Mouse (Mus musculus): ENCODE results near the gene Wipf3. TPM values are rescaled to one million over a fixed set of nuclear protein-coding genes. Genes with fewer than 3 reads are reported as not detected.

Wipf3 gene
- polyA plus RNA-seq, 1 experiment from 2014 or later, result 4.4 TPM

DNA sequence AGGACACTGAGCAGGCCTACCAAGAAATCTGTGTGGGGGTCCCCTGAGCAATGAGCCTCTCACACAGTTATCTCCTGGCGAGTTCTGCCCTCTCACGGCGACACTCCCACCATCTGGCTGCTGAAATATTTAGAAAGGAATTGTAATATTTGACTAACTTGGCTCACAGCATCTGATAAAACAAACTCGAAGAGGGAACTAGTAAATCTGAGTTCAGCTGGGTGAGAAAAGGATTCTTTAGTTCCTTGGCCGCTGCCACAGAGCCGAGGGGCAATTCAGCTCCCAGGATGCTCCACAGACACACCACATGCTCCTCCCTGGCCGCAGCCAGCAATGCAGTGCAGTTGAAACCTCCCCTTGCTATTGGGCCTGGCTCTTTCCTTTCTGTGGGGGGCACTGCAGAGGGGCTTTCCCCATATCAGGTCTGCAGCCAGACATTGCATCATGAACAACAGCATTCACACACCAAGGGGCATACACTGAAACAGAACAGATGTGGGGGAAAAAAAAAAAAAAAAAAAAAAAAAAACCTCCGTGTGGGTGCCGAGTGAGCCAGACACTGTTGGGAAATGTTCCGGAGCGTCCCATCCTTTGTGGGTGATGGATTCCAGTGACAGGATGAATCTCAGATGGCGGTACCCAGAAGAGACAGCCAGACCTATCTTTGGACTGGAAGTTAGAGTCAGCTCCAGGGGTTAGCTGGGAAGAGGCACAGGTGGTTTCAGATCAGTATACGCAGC, 3.6 kb downstream of the Wipf3 start:
- Histone ChIP-seq H3K27ac (replicated peaks) (peak overlapping the region; percentile 43), H3K36me3 (no peaks in the 10 kb centered on the region), H3K27me3 (replicated peaks) (peaks cover 19% of the 10 kb centered on the region), H3K4me1 (peaks cover 66% of the 10 kb centered on the region), H3K9ac (peak overlapping the region; percentile 48; the same call in 1 of the 2 replicates), H3K4me2 (peak overlapping the region; percentile 82), H3K9me3 (no peaks in the 10 kb centered on the region), H3K4me3 (peak overlapping the region; percentile 4; the same call in 1 of the 2 replicates)
- 33% methylated on average over 13 of the region's 13 CpGs for WGBS
- ATAC-seq (ENCODE audit: extremely low read depth, insufficient number of reproducible peaks, low FRiP score, low TSS enrichment), result no peak

DNA sequence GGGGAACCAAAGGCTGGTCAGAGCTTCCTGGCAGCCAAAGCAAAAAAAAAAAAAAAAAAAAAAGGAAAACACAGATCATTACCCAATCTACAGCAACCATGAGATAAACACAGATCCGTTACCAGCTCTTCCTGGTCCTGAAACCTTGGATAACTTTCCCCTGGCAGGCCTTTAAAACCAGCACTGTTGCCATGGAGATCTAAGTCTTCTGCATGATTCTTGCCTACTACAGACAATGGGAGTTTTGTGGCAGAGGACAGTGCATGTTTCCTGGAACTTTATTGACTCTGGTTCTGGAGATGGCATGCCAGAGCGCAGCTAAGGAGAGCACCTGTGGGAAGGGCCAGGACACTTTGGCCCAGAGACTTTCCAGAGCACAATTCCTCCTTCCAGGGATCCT, 4.8 kb downstream of the Wipf3 start:
- 69% methylated on average over 2 of the region's 2 CpGs for WGBS
- peaks cover 7% of the 10 kb centered on the region; the same call in 1 of the 2 replicates for H3K27me3 ChIP-seq (replicated peaks)
- H3K9ac ChIP-seq, result no peak overlapping the region
- no peak overlapping the region for H3K4me2 ChIP-seq
- H3K9me3 ChIP-seq, result no peaks in the 10 kb centered on the region
- no peak overlapping the region for H3K27ac ChIP-seq (replicated peaks)
- ATAC-seq (ENCODE audit: extremely low read depth, insufficient number of reproducible peaks, low FRiP score, low TSS enrichment), result no peak
- no peaks in the 10 kb centered on the region for H3K36me3 ChIP-seq
- no peak overlapping the region for H3K4me3 ChIP-seq
- H3K4me1 ChIP-seq, result peaks cover 63% of the 10 kb centered on the region

GRCm38 (mm10) chr6:54435663-54436062, 6.3 kb downstream of the Wipf3 start:
- Histone ChIP-seq H3K4me2 (no peak overlapping the region), H3K27ac (replicated peaks) (peak overlapping the region; percentile 43; the same call in 1 of the 2 replicates), H3K27me3 (replicated peaks) (no peaks in the 10 kb centered on the region; the same call in 1 of the 2 replicates), H3K9me3 (no peaks in the 10 kb centered on the region), H3K4me1 (peaks cover 55% of the 10 kb centered on the region), H3K9ac (no peak overlapping the region), H3K36me3 (no peaks in the 10 kb centered on the region), H3K4me3 (no peak overlapping the region)
- 43% methylated on average over 7 of the region's 7 CpGs for WGBS
- ATAC-seq (ENCODE audit: extremely low read depth, insufficient number of reproducible peaks, low FRiP score, low TSS enrichment), result no peak

DNA sequence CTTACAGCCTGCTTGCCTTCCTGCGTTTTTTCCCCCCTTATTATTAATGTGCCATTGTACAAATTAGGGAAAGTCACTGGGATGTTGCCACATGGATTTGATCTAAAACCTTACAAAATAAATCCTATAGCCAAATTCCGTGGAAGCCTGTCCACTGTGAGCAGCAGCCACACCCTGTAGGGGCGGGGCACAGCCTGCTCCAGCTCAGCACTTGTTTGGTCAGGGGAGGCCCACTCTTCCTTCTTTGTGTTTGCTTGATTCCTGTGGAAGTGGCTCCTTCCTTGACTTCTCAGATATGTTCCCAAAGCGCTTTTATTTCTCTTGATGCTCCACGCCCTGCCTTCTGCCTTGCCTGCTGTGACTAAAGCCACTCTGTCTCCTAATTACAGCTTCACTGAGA, 6.9 kb downstream of the Wipf3 start:
- no peak overlapping the region for H3K4me2 ChIP-seq
- 0 out of 2 replicates have a peak overlapping the region, but pooled peaks have one; percentile 43 for H3K27ac ChIP-seq (replicated peaks)
- ATAC-seq (ENCODE audit: extremely low read depth, insufficient number of reproducible peaks, low FRiP score, low TSS enrichment), result no peak
- no peaks in the 10 kb centered on the region for H3K9me3 ChIP-seq
- peaks cover 49% of the 10 kb centered on the region for H3K4me1 ChIP-seq
- no peak overlapping the region for H3K9ac ChIP-seq
- no peaks in the 10 kb centered on the region; the same call in 1 of the 2 replicates for H3K27me3 ChIP-seq (replicated peaks)
- 66% methylated on average over 5 of the region's 5 CpGs for WGBS
- no peaks in the 10 kb centered on the region for H3K36me3 ChIP-seq
- H3K4me3 ChIP-seq, result no peak overlapping the region

DNA sequence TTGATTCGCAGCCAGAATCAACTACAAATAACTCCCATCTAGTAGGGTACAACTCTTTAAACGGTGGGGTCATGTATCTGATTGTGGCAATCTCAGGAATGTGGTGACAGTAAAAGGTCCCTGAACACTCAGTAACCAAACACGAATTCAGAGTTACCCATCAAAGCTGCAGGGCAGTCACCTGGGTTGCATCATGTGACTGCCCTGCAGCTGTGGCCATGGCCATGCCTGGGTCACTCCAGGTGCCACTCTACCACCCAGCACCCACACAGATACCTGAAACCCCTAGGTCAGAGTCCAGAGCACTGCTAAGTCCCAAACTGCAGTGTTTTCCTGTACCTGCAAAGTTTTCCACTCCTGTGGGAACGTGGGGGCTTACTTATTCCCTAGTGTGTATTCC, 9.1 kb downstream of the Wipf3 start:
- WGBS, result 52% methylated on average over 4 of the region's 4 CpGs
- H3K9me3 ChIP-seq, result no peaks in the 10 kb centered on the region
- no peak overlapping the region for H3K4me3 ChIP-seq
- no peak for ATAC-seq (ENCODE audit: extremely low read depth, insufficient number of reproducible peaks, low FRiP score, low TSS enrichment)
- no peak overlapping the region for H3K4me2 ChIP-seq
- no peak overlapping the region for H3K9ac ChIP-seq
- H3K4me1 ChIP-seq, result peaks cover 29% of the 10 kb centered on the region
- H3K27me3 ChIP-seq (replicated peaks), result no peaks in the 10 kb centered on the region
- no peak overlapping the region for H3K27ac ChIP-seq (replicated peaks)
- no peaks in the 10 kb centered on the region for H3K36me3 ChIP-seq

DNA sequence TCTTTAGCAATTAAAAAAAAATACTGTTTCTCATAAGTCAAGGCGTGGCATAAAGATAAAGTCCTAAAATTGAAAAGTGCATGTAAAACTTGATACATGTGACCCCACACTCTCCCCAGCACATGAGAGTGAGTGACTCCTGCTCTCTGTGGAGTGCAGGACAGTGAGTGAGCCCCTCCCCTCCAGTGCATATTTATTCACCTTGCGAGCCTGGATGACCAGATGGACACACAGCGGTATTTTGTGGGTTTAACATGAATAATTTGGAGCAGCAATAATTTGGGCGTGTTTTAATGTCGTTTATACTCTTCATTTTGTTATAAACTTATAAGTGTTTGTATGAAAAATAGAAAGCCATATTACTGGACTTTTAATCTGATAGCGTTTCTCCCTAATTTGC, 11.3 kb downstream of the Wipf3 start:
- Histone ChIP-seq H3K27me3 (replicated peaks) (no peaks in the 10 kb centered on the region), H3K27ac (replicated peaks) (no peak overlapping the region), H3K4me3 (no peak overlapping the region), H3K9me3 (no peaks in the 10 kb centered on the region), H3K4me2 (no peak overlapping the region), H3K4me1 (peaks cover 36% of the 10 kb centered on the region), H3K9ac (no peak overlapping the region), H3K36me3 (no peaks in the 10 kb centered on the region)
- ATAC-seq (ENCODE audit: extremely low read depth, insufficient number of reproducible peaks, low FRiP score, low TSS enrichment), result no peak
- 83% methylated on average over 6 of the region's 6 CpGs for WGBS

DNA sequence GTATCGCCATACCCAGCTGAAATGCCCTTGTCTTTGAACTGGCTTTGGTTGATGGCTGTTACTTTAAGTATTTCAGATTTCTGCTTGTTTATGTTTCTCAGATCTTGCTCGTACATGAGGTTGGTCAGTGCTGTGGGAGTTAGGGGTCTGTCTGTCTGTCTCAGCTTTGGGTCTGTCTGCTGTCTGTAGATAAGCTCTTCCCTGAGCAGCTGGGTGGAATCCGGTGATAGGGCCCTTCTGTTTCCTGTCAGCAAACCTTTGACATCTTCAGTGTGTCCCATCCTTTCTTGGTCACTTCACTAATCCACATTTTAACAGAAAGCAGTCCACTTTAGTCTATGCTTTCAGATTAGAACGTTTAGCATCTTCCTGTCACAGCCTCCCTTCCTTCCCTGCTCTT, 14.3 kb downstream of the Wipf3 start:
- Histone ChIP-seq H3K4me3 (no peak overlapping the region), H3K9ac (no peak overlapping the region), H3K4me2 (no peak overlapping the region), H3K9me3 (no peaks in the 10 kb centered on the region), H3K36me3 (no peaks in the 10 kb centered on the region), H3K4me1 (peaks cover 29% of the 10 kb centered on the region), H3K27me3 (replicated peaks) (no peaks in the 10 kb centered on the region), H3K27ac (replicated peaks) (peak overlapping the region; percentile 73)
- no peak for ATAC-seq (ENCODE audit: extremely low read depth, insufficient number of reproducible peaks, low FRiP score, low TSS enrichment)
- WGBS, result 33% methylated on average over 4 of the region's 4 CpGs

DNA sequence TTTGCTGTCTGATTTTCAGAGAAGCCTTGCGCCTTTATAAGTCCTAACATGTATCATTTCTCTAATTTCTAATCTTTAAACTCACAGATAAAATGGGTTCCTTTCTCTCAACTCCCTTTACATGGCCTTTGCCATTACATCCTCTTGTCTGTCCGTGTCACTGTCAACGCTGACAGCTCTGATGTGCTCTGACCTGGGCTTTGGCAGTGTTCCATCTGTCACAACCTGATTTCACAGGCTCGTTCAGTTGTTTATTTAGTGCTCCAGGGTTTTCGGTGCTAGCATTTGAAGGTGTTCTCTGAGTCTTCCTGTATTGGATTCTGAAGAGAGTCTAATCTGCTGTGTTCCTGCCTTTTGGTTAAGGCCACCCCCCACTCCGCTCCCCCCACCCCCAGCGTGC, 14.7 kb downstream of the Wipf3 start:
- no peaks in the 10 kb centered on the region for H3K36me3 ChIP-seq
- ATAC-seq (ENCODE audit: extremely low read depth, insufficient number of reproducible peaks, low FRiP score, low TSS enrichment), result no peak
- no peaks in the 10 kb centered on the region for H3K9me3 ChIP-seq
- no peaks in the 10 kb centered on the region for H3K27me3 ChIP-seq (replicated peaks)
- WGBS, result 24% methylated on average over 7 of the region's 7 CpGs
- peak overlapping the region; percentile 51; the same call in 1 of the 2 replicates for H3K9ac ChIP-seq
- peaks cover 28% of the 10 kb centered on the region for H3K4me1 ChIP-seq
- peak overlapping the region; percentile 73 for H3K27ac ChIP-seq (replicated peaks)
- H3K4me2 ChIP-seq, result no peak overlapping the region
- H3K4me3 ChIP-seq, result no peak overlapping the region

DNA sequence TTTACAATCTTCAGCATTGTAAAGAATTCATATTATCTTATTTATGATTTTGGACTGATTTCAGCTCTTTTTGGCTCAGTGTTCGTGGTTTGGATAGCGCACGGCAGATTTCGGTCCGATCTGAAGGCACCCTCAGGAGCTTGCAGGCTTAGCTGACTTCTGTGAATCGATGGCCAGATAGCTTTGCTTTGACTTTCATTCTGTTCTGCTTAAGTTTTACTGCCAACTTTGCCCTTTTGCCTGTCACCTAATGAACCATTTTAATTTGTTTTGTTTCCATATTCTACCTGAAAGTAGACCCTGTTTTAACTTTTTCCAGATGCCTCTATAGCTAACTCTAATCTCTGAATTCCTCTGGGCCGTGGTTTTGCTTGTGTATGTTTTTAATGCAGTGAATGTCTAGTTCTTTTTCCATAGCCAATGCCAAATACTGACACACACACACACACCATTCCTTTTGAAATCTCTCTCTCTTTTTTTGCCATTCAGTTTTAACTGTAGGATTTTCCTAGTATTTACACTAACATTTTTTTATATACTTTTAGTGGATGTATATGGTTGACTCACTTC, 15.9 kb downstream of the Wipf3 start:
- no peak overlapping the region for H3K9ac ChIP-seq
- no peaks in the 10 kb centered on the region for H3K36me3 ChIP-seq
- 77% methylated on average over 7 of the region's 7 CpGs for WGBS
- H3K27ac ChIP-seq (replicated peaks), result peak overlapping the region; percentile 73
- H3K9me3 ChIP-seq, result no peaks in the 10 kb centered on the region
- H3K4me2 ChIP-seq, result no peak overlapping the region
- H3K4me1 ChIP-seq, result peaks cover 28% of the 10 kb centered on the region
- ATAC-seq (ENCODE audit: extremely low read depth, insufficient number of reproducible peaks, low FRiP score, low TSS enrichment), result no peak
- no peak overlapping the region for H3K4me3 ChIP-seq
- no peaks in the 10 kb centered on the region for H3K27me3 ChIP-seq (replicated peaks)

GRCm38 (mm10) chr6:54447353-54447752, 17.9 kb downstream of the Wipf3 start:
- no peak for ATAC-seq (ENCODE audit: extremely low read depth, insufficient number of reproducible peaks, low FRiP score, low TSS enrichment)
- Histone ChIP-seq H3K4me3 (no peak overlapping the region), H3K4me1 (peaks cover 34% of the 10 kb centered on the region), H3K9me3 (no peaks in the 10 kb centered on the region), H3K27ac (replicated peaks) (no peak overlapping the region), H3K9ac (no peak overlapping the region), H3K4me2 (no peak overlapping the region), H3K27me3 (replicated peaks) (no peaks in the 10 kb centered on the region), H3K36me3 (no peaks in the 10 kb centered on the region)
- 75% methylated on average over 4 of the region's 4 CpGs for WGBS

DNA sequence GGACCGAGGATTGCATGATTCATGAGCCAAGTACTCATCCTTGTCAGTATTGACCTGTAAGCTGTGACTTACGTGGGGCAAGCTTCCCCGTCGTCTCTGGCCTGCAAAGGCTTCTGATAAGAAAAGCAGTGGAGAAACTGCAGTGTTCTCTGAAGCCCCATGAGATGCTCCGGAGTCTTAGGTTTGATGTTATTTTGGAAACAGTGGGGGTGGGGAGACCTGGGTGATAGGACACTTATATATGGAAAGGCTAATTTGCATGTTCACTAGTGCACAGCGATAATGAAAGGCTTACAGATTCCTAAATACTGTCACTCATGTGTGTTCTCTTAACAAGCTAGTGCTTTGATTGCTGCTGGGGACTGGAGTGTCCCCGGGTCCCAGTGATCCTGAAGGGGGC, 30.3 kb downstream of the Wipf3 start:
- H3K4me2 ChIP-seq, result no peak overlapping the region; the same call in 1 of the 2 replicates
- no peak for ATAC-seq (ENCODE audit: extremely low read depth, insufficient number of reproducible peaks, low FRiP score, low TSS enrichment)
- no peak overlapping the region for H3K4me3 ChIP-seq
- peak overlapping the region; percentile 70 for H3K27ac ChIP-seq (replicated peaks)
- H3K4me1 ChIP-seq, result peaks cover 63% of the 10 kb centered on the region
- H3K36me3 ChIP-seq, result no peaks in the 10 kb centered on the region; the same call in 1 of the 2 replicates
- no peak overlapping the region for H3K9ac ChIP-seq
- H3K9me3 ChIP-seq, result 0 out of 2 replicates have a peak, but pooled peaks cover 5% of the 10 kb centered on the region
- WGBS, result 15% methylated on average over 7 of the region's 7 CpGs
- H3K27me3 ChIP-seq (replicated peaks), result no peaks in the 10 kb centered on the region

Data from heart, embryonic 13.5 days (tissue).